Mouse (Mus musculus): ENCODE results near the gene Dnajb8. TPM values are rescaled to one million over a fixed set of nuclear protein-coding genes. Genes with fewer than 3 reads are reported as not detected.

The Dnajb8 gene
- polyA plus RNA-seq, 1 experiment from 2014 or later: not detected

- peaks cover 10% of the 10 kb centered on the region; the same call in 1 of the 2 replicates for H3K4me1 ChIP-seq (ENCODE audit: control insufficient read depth, insufficient read depth, low read length)
- no peaks in the 10 kb centered on the region for H3K36me3 ChIP-seq (ENCODE audit: control insufficient read depth, insufficient read depth, low read length)
- H3K9me3 ChIP-seq (replicated peaks; ENCODE audit: control insufficient read depth, low read length): no peaks in the 10 kb centered on the region
- no peak overlapping the region for H3K4me2 ChIP-seq
- no peaks in the 10 kb centered on the region; the same call in 1 of the 2 replicates for H3K27me3 ChIP-seq (ENCODE audit: control insufficient read depth, insufficient read depth, low read length)
- H3K4me3 ChIP-seq (ENCODE audit: low read depth, low read length): no peak overlapping the region
- H3K9ac ChIP-seq (ENCODE audit: low read depth, low read length): no peak overlapping the region
- no peak overlapping the region for H3K27ac ChIP-seq (ENCODE audit: low read depth, low read length)
- 47% methylated on average over 2 of the region's 2 CpGs for WGBS (ENCODE audit: insufficient replicate concordance)
- ATAC-seq (replicated peaks; ENCODE audit: insufficient number of reproducible peaks, low FRiP score, low TSS enrichment): no peak
Measured at GRCm38 (mm10) chr6:88267970-88268369, 45.9 kb downstream of the Dnajb8 start.

- ATAC-seq (replicated peaks; ENCODE audit: insufficient number of reproducible peaks, low FRiP score, low TSS enrichment): no peak
- no peak overlapping the region for H3K27ac ChIP-seq (ENCODE audit: low read depth, low read length)
- H3K9ac ChIP-seq (ENCODE audit: low read depth, low read length): no peak overlapping the region
- H3K27me3 ChIP-seq (ENCODE audit: control insufficient read depth, insufficient read depth, low read length): no peaks in the 10 kb centered on the region
- no peaks in the 10 kb centered on the region for H3K9me3 ChIP-seq (replicated peaks; ENCODE audit: control insufficient read depth, low read length)
- 82% methylated on average over 6 of the region's 6 CpGs for WGBS (ENCODE audit: insufficient replicate concordance)
- H3K4me1 ChIP-seq (ENCODE audit: control insufficient read depth, insufficient read depth, low read length): no peaks in the 10 kb centered on the region
- H3K36me3 ChIP-seq (ENCODE audit: control insufficient read depth, insufficient read depth, low read length): no peaks in the 10 kb centered on the region
- no peak overlapping the region for H3K4me3 ChIP-seq (ENCODE audit: low read depth, low read length)
- H3K4me2 ChIP-seq: no peak overlapping the region
Measured at GRCm38 (mm10) chr6:88274623-88275022, 52.6 kb downstream of the Dnajb8 start.

- Histone ChIP-seq H3K36me3 (ENCODE audit: control insufficient read depth, insufficient read depth, low read length) (no peaks in the 10 kb centered on the region), H3K27ac (ENCODE audit: low read depth, low read length) (no peak overlapping the region), H3K4me3 (ENCODE audit: low read depth, low read length) (no peak overlapping the region), H3K4me1 (ENCODE audit: control insufficient read depth, insufficient read depth, low read length) (no peaks in the 10 kb centered on the region), H3K27me3 (ENCODE audit: control insufficient read depth, insufficient read depth, low read length) (no peaks in the 10 kb centered on the region), H3K4me2 (no peak overlapping the region), H3K9me3 (replicated peaks; ENCODE audit: control insufficient read depth, low read length) (no peaks in the 10 kb centered on the region), H3K9ac (ENCODE audit: low read depth, low read length) (no peak overlapping the region)
- 77% methylated on average over 4 of the region's 4 CpGs for WGBS (ENCODE audit: insufficient replicate concordance)
- no peak for ATAC-seq (replicated peaks; ENCODE audit: insufficient number of reproducible peaks, low FRiP score, low TSS enrichment)
Measured at GRCm38 (mm10) chr6:88276221-88276620, 54.2 kb downstream of the Dnajb8 start.

GRCm38 (mm10) chr6:88277242-88277641 lies 55.2 kb downstream of the Dnajb8 start:
- H3K36me3 ChIP-seq (ENCODE audit: control insufficient read depth, insufficient read depth, low read length): no peaks in the 10 kb centered on the region
- no peak overlapping the region for H3K4me3 ChIP-seq (ENCODE audit: low read depth, low read length)
- WGBS (ENCODE audit: insufficient replicate concordance): 88% methylated on average over 4 of the region's 4 CpGs
- H3K4me2 ChIP-seq: no peak overlapping the region
- H3K27me3 ChIP-seq (ENCODE audit: control insufficient read depth, insufficient read depth, low read length): no peaks in the 10 kb centered on the region
- H3K9ac ChIP-seq (ENCODE audit: low read depth, low read length): no peak overlapping the region
- H3K4me1 ChIP-seq (ENCODE audit: control insufficient read depth, insufficient read depth, low read length): no peaks in the 10 kb centered on the region
- no peak for ATAC-seq (replicated peaks; ENCODE audit: insufficient number of reproducible peaks, low FRiP score, low TSS enrichment)
- H3K9me3 ChIP-seq (replicated peaks; ENCODE audit: control insufficient read depth, low read length): no peaks in the 10 kb centered on the region
- H3K27ac ChIP-seq (ENCODE audit: low read depth, low read length): no peak overlapping the region

- H3K9ac ChIP-seq (ENCODE audit: low read depth, low read length): no peak overlapping the region
- H3K27ac ChIP-seq (ENCODE audit: low read depth, low read length): no peak overlapping the region
- H3K9me3 ChIP-seq (replicated peaks; ENCODE audit: control insufficient read depth, low read length): no peaks in the 10 kb centered on the region
- no peaks in the 10 kb centered on the region for H3K36me3 ChIP-seq (ENCODE audit: control insufficient read depth, insufficient read depth, low read length)
- WGBS (ENCODE audit: insufficient replicate concordance): 82% methylated on average over 2 of the region's 2 CpGs
- H3K4me2 ChIP-seq: no peak overlapping the region
- no peak overlapping the region for H3K4me3 ChIP-seq (ENCODE audit: low read depth, low read length)
- H3K27me3 ChIP-seq (ENCODE audit: control insufficient read depth, insufficient read depth, low read length): no peaks in the 10 kb centered on the region
- no peak for ATAC-seq (replicated peaks; ENCODE audit: insufficient number of reproducible peaks, low FRiP score, low TSS enrichment)
- H3K4me1 ChIP-seq (ENCODE audit: control insufficient read depth, insufficient read depth, low read length): no peaks in the 10 kb centered on the region
Measured at GRCm38 (mm10) chr6:88278141-88278540, 56.1 kb downstream of the Dnajb8 start.

GRCm38 (mm10) chr6:88290129-88290766 lies 68.2 kb downstream of the Dnajb8 start:
- H3K4me2 ChIP-seq: no peak overlapping the region
- 83% methylated on average over 6 of the region's 6 CpGs for WGBS (ENCODE audit: insufficient replicate concordance)
- H3K9me3 ChIP-seq (replicated peaks; ENCODE audit: control insufficient read depth, low read length): no peaks in the 10 kb centered on the region
- no peaks in the 10 kb centered on the region for H3K36me3 ChIP-seq (ENCODE audit: control insufficient read depth, insufficient read depth, low read length)
- H3K27ac ChIP-seq (ENCODE audit: low read depth, low read length): no peak overlapping the region
- H3K4me1 ChIP-seq (ENCODE audit: control insufficient read depth, insufficient read depth, low read length): no peaks in the 10 kb centered on the region
- no peak overlapping the region for H3K9ac ChIP-seq (ENCODE audit: low read depth, low read length)
- H3K27me3 ChIP-seq (ENCODE audit: control insufficient read depth, insufficient read depth, low read length): no peaks in the 10 kb centered on the region
- no peak overlapping the region for H3K4me3 ChIP-seq (ENCODE audit: low read depth, low read length)
- ATAC-seq (replicated peaks; ENCODE audit: insufficient number of reproducible peaks, low FRiP score, low TSS enrichment): no peak

GRCm38 (mm10) chr6:88292274-88292909 lies 70.3 kb downstream of the Dnajb8 start:
- 0 out of 2 replicates have a peak, but pooled peaks cover 3% of the 10 kb centered on the region for H3K36me3 ChIP-seq (ENCODE audit: control insufficient read depth, insufficient read depth, low read length)
- no peaks in the 10 kb centered on the region for H3K9me3 ChIP-seq (replicated peaks; ENCODE audit: control insufficient read depth, low read length)
- H3K4me3 ChIP-seq (ENCODE audit: low read depth, low read length): no peak overlapping the region
- no peak overlapping the region for H3K4me2 ChIP-seq
- H3K27ac ChIP-seq (ENCODE audit: low read depth, low read length): no peak overlapping the region
- no peak for ATAC-seq (replicated peaks; ENCODE audit: insufficient number of reproducible peaks, low FRiP score, low TSS enrichment)
- H3K9ac ChIP-seq (ENCODE audit: low read depth, low read length): no peak overlapping the region
- 74% methylated on average over 4 of the region's 4 CpGs for WGBS (ENCODE audit: insufficient replicate concordance)
- no peaks in the 10 kb centered on the region for H3K4me1 ChIP-seq (ENCODE audit: control insufficient read depth, insufficient read depth, low read length)
- no peaks in the 10 kb centered on the region for H3K27me3 ChIP-seq (ENCODE audit: control insufficient read depth, insufficient read depth, low read length)

- H3K36me3 ChIP-seq (ENCODE audit: control insufficient read depth, insufficient read depth, low read length): 0 out of 2 replicates have a peak, but pooled peaks cover 3% of the 10 kb centered on the region
- 56% methylated on average over 2 of the region's 2 CpGs for WGBS (ENCODE audit: insufficient replicate concordance)
- no peak overlapping the region for H3K4me3 ChIP-seq (ENCODE audit: low read depth, low read length)
- H3K9me3 ChIP-seq (replicated peaks; ENCODE audit: control insufficient read depth, low read length): no peaks in the 10 kb centered on the region
- H3K4me1 ChIP-seq (ENCODE audit: control insufficient read depth, insufficient read depth, low read length): peaks cover 15% of the 10 kb centered on the region; the same call in 1 of the 2 replicates
- H3K27ac ChIP-seq (ENCODE audit: low read depth, low read length): no peak overlapping the region
- no peak overlapping the region for H3K4me2 ChIP-seq
- H3K9ac ChIP-seq (ENCODE audit: low read depth, low read length): no peak overlapping the region
- no peaks in the 10 kb centered on the region for H3K27me3 ChIP-seq (ENCODE audit: control insufficient read depth, insufficient read depth, low read length)
- no peak for ATAC-seq (replicated peaks; ENCODE audit: insufficient number of reproducible peaks, low FRiP score, low TSS enrichment)
Measured at GRCm38 (mm10) chr6:88299491-88299890, 77.4 kb downstream of the Dnajb8 start.

GRCm38 (mm10) chr6:88301234-88301633 lies 79.2 kb downstream of the Dnajb8 start:
- Histone ChIP-seq H3K27me3 (ENCODE audit: control insufficient read depth, insufficient read depth, low read length) (no peaks in the 10 kb centered on the region), H3K4me2 (no peak overlapping the region), H3K27ac (ENCODE audit: low read depth, low read length) (no peak overlapping the region), H3K4me1 (ENCODE audit: control insufficient read depth, insufficient read depth, low read length) (peaks cover 15% of the 10 kb centered on the region; the same call in 1 of the 2 replicates), H3K36me3 (ENCODE audit: control insufficient read depth, insufficient read depth, low read length) (0 out of 2 replicates have a peak, but pooled peaks cover 3% of the 10 kb centered on the region), H3K4me3 (ENCODE audit: low read depth, low read length) (no peak overlapping the region), H3K9ac (ENCODE audit: low read depth, low read length) (no peak overlapping the region), H3K9me3 (replicated peaks; ENCODE audit: control insufficient read depth, low read length) (no peaks in the 10 kb centered on the region)
- ATAC-seq (replicated peaks; ENCODE audit: insufficient number of reproducible peaks, low FRiP score, low TSS enrichment): no peak
- WGBS (ENCODE audit: insufficient replicate concordance): 25% methylated on average over 7 of the region's 7 CpGs

All from heart, embryonic 11.5 days (tissue).